Mouse (Mus musculus) right cerebral cortex, postnatal 4 days (tissue): Measurements from ENCODE around the gene Bmyc.
"Not testable (repeated sequence)": the region's sequence is repeated elsewhere in the genome, so short reads cannot be mapped to it uniquely, and the experiment has no call there.

Experiments used
- DNase-seq: peaks from one replicate; pipeline ENCODE4 v3.0.0-alpha.2; 2022

Gene Bmyc

DNA sequence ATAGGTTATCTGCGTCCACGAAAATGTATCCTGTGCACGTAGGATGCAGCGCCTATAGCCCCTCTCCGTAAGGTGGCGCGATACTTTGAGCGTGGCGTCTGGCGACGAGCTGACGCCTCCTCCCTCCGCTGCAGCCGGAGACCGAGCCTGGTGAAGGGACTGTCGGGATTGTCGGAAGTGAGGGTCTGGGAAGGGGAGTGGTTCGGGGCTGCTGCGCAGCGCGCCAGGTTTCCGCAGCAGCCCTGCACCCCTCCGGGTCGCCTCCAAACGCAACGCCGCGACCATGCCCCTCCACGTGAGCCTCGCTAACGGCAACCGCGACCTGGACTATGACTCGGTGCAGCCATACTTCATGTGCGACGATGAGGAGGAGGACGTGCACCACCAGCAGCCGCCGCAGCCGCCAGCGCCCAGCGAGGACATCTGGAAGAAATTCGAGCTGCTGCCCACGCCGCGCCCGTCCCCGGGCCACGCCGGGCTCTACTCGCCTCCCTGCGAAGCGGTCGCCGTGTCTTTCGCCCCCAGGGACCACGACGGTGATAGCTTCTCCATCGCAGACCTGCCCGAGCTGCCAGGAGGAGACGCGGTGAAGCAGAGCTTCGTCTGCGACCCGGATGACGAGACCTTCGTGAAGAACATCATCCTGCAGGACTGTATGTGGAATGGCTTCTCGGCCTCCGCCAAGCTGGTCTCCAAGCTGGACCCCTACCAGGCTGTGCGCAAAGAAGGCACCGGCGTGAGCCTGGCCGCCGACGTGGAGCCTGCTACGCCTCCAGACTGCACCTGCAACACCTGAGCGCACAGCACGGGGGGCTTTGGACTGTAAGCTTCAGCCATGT, at the start of gene Bmyc:
Bmyc (plus strand) TSS at position 97 of the 839 bp plus-strand sequence.
- DNase-seq, result peak; percentile 82

GRCm38 (mm10) chr2:25657246-25657645, 49.3 kb upstream of the Bmyc start:
- DNase-seq, result no peak

DNA sequence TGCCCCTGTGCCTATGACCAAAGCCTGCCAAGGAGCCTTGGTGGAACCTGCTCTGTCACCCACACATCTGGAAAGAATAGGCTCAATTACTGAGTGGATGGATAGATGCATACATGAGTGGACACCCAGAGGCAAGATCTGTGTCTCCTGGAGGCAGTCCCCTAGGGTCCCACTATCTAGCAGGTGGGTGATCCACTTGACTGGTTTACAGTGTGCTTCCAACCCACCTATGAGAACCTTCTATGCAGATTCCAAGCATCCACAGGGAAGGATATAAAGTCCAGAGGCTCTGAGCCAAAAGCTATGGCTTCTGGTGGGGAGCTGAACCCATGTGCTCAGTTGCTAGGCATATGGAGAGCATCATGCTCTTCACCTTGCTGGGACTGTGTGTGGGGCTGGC, 48.9 kb upstream of the Bmyc start, which contains the start of gene Lcn5:
Lcn5 (plus strand) TSS at position 301 of the 400 bp plus-strand sequence.
- no peak for DNase-seq

DNA sequence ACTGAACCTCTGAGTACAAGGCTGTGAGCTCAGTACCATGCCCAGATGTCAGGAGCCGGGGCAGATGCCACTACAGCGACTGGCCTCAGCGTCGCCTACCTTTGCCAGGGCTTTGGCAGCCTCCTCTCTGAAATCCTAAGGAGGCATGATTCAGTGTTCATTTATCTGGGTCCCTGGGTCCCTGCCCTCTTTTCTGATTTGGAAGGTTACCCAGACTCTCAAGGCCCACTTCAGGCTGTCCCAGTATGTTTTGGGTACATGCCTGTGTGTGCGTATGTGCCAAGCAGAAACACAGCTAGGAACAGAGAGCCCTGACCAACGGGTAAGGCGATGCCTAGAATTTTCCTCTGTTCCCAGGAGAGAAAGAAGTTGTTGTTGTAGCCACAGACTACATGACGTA, 46.3 kb upstream of the Bmyc start:
- no peak for DNase-seq

- DNase-seq, result no peak
Measured at GRCm38 (mm10) chr2:25661245-25661970, 45.1 kb upstream of the Bmyc start.

- peak; percentile 62 for DNase-seq
Measured at GRCm38 (mm10) chr2:25663511-25663910, 43.0 kb upstream of the Bmyc start.

GRCm38 (mm10) chr2:25664125-25664524, 42.4 kb upstream of the Bmyc start:
- DNase-seq, result no peak

DNA sequence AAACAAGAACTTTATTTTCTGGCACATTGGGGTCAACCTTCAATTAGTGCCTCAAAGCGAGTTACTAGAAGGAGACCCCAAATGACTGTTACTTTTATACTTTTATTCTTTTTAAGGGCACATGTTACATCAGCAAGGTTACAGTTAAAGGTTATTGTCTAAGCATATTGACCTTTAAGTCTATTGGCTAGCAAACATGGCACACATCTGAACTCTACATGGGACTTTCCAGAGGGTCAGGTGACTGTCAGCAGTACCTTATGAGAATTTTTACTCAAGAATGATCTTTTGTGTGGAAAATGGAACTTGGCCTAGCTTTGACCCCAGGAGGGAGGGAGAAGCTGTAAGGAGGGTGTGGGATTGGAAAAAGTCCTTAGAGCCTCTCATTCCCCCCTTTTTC, 40.0 kb upstream of the Bmyc start:
- DNase-seq, result no peak

DNA sequence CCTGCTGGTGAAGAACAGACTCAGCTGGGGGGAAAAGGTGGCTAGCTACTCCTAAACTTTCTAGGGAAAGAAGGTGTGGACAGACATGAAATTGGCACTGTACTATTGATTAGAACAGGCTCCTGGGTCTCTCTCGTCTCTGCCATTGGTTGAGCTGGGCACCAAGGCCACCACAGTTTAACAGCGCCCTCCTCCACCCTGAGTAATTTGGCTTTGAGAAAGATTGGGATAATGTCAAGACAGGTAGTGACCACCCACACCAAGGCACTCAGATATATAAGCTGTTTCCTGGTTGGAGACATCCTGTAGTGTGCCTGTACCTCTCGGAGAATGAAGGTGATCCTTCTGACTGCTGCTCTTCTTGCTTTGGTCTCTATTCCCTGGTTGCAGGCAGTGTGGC, 30.1 kb upstream of the Bmyc start, which contains the start of gene Lcn6:
Lcn6 (plus strand) TSS at position 301 of the 400 bp plus-strand sequence.
- DNase-seq, result no peak

DNA sequence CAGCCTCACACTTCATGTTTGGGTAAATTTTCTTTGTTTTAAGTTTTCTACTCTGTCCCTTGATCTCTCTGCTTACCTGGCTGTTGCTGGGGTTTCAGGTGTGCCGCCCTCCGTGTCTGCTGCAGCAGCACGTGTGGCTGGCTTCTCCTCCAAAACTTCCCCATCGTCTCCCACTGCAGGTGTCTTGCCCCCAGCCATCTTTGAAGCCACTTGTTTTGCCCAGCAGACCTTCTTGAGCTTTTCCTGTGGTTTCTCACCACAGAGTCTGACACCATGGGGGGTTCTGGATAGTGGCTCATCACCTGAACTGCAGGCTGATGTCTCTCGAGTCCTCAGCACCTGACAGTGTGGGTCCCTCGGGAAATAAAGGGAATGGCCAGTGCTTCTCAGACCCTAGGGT, 27.0 kb upstream of the Bmyc start:
- no peak for DNase-seq

GRCm38 (mm10) chr2:25682426-25682825, 24.1 kb upstream of the Bmyc start, which contains the start of gene Lcn10:
Gene Lcn10 (plus strand): TSS chr2:25682726.
- DNase-seq, result no peak

DNA sequence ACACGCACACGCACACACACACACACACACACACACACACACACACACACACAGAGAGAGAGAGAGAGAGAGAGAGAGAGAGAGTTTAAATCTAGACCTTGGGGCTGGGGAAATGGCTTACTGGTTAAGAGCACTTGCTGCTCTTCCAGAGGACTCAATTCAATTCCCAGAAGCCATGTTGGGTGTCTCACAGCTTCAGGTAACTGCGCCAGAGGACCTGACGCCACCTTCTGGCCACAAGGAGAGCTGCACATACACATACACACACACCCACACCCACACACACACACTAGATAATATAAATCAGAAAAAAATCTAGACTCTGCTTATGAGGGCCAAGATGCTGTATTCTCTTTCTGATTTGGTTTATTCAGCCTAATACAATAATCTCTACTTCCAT, 19.6 kb upstream of the Bmyc start:
- DNase-seq, result no peak

DNA sequence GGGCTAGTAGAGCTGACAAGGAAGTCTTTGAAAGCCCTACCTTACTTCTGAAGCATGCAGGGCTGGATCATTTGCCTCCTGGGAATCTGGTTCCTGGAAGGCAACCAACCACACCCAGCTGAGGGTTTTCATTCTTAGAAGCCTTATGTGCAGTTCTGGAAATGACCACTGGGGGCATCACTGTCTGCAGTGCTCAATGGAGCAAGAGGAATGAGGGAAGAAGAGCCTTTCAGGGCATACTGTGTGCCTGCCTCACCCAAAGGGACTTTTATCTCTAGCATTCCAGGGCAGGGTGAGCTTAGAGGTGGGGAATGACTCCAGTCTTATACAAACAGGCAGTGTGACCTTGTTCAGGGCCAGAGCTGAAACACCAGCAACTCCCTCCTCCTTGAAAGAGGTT, 11.9 kb upstream of the Bmyc start:
- DNase-seq, result peak; percentile 71

GRCm38 (mm10) chr2:25696951-25697350, 9.6 kb upstream of the Bmyc start:
- no peak for DNase-seq

DNA sequence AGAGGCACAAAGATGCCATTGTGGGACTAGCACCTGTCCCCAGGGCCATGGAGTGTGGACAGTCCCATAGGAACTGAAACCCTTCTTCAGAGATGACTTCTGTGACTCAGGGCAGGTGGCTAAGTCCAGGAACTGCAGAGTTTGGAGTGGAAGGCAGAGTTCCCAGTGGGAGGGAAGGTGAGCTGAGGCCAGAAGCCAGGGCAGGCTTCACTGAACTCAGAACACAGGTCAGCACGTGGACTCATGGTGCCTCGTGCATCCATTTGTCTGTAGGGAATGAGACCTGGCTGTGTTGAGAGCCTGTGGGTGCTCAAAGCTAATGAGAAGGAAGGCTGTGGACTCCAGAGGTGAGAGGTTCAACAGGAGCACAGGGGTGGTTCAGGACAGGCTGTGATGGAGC, 7.8 kb upstream of the Bmyc start:
- DNase-seq, result no peak

- not testable (repeated sequence) for DNase-seq
Measured at GRCm38 (mm10) chr2:25699743-25700142, 6.8 kb upstream of the Bmyc start, which contains the start of gene Obp2a. Gene Obp2a (plus strand): TSS chr2:25700043.

GRCm38 (mm10) chr2:25701001-25701400, 5.5 kb upstream of the Bmyc start:
- no peak for DNase-seq

DNA sequence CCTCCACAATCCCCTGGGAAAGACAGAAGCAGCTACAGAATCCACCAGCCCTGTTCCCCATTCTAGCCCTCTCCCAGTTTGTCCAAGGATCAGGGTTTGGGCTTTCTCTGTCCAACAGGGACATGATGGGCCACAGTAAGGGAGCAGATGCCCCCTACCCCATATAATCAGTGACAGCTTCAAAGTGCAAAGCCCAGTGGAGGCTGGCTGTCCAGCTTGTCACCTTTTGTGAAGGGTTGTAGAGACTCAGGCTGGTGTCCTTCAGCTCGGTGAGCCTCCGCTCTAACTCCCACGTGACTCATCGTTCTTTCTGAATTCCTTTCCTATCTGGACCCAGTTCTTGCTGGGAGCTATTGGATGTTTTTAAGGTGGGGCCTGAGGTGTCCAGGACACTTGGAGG, 2.8 kb upstream of the Bmyc start:
- DNase-seq, result no peak

DNA sequence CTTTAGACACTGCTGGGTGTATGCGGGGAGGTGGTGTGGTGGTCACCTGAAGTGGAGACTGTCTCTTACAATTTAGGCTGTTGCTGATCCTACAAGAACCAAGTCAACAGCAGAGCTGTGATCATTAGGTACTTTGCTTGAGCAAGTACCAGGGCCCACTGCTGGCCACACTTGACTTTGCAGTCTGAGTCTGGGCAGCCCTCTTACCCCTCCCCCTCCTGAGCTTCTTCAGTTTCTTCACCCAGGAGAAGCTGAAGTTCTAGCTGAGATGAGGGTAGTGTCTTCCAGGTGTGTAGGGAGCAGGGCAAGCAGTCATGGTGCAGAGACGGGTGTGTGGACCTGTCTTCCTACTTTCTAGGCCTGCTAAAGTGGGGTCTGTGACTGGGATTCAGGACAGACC, 1.6 kb downstream of the Bmyc start:
- peak; percentile 30 for DNase-seq

DNA sequence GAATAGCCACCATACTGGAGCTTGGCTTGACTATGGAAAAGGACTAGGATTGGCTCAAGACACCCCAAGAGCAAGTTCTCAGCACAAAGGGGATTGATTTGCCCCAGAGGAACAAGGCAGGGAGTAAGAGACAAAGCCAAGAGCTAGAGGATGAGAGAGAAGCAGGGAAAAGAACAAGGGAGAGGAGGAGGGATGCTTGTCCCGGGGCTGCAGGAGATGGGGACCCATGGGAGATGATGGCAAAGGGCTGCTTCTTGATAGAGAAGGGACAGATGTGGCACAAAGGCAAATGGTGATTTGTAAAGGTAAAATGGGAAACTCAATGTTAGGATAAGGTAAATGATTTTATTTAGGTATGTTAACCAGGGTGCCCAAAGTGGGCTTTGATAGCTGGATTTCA, 2.5 kb downstream of the Bmyc start:
- DNase-seq, result not testable (repeated sequence)

DNA sequence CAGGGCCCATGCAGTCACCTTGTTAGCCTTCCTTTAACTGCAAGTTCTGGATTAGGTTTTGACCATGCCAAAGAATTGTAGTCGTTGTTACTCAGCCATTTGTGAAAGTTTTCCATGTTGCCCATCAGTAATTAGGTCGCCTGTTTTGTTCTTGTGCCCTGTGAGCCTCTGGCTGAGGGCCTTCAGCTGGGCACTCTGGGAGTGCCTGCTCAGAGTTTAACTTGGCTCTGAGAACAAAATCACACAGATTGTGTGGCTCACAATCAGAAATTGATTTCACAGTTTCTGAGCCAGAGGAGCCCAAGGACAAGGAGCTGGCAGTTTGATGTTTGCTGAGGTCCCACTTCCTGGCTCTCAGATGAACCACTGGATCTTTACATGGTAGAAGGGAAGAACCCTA, 3.3 kb downstream of the Bmyc start:
- not testable (repeated sequence) for DNase-seq

DNA sequence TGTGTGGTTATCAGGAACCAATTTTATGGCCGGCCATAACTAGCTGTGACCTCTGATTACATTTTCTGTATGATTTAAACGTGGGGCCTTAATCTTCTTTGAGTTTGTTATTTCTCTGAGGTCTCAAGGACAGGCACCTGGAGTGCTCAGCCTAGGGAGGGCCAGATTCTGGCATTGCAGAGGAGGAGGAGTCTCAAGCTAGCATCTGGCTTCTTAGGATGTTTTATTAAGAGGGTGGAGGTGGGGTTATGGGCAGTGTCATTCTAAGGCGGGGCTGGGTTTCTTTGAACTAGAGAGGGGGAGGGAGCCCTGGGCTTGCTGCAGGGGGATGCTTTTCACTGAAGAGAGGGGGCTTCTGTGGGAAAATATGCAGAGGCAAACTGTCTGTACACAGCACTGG, 5.1 kb downstream of the Bmyc start:
- DNase-seq, result not testable (repeated sequence)

- no peak for DNase-seq
Measured at GRCm38 (mm10) chr2:25717222-25717621, 10.7 kb downstream of the Bmyc start.
